Mouse (Mus musculus) left cerebral cortex, adult 18-20 months (tissue): ENCODE data around the gene Neurl4. TPM values are rescaled to one million over a fixed set of nuclear protein-coding genes. Genes with fewer than 3 reads are reported as not detected.
"Not testable (repeated sequence)": the region's sequence is repeated elsewhere in the genome, so short reads cannot be mapped to it uniquely, and the experiment has no call there.

Experiments used
- DNase-seq, 2 experiments: peaks; one replicate each; pipeline ENCODE4 v3.0.0; 2021 to 2022; ENCODE audit warnings: low spot score in 2 of 2, mixed read lengths in 1 of 2
- microRNA-seq, 2 experiments: library from miRNA; unstranded; fragments of <30 nt; microRNA quantifications; one replicate each; pipeline ENCODE4 v1.2.0; 2021
- total RNA-seq, 2 experiments: library from RNA; stranded (reverse); gene quantifications; 2 replicates each; pipeline ENCODE4 v1.2.3; 2021

The Neurl4 gene
- total RNA-seq, 2 experiments from 2014 or later = 116 to 118 TPM

DNA sequence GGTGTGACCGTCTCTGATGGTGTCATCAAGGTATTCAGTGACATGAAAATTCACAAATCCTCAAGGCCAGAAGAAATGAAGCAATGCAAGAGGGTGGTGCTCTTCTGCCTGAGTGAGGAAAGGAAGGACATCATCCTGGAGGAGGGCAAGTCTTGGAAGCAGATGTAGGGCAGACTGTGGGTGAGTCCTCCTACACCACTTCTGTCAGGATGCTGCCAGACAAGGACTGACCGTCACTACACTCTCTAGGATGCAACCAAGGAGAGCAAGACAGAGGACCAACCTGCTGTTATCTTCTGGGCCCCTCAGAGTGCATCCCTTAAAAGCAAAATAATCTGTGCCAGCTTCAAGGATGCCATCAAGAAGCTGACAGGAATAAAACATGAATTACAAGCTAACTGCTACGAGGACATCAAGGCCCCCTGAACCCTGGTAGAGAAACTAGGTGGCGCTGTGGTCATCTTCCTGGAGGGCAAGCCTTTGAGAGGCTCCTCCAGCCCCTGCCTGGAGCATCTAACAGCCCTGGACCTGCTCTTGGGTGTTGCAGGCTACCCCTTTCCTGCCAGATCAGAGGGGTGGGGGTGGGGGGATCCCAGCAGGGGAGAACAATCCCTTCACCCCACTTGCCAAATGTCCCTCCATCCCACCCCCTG is 50.1 kb downstream of the Neurl4 start:
- no peak for DNase-seq

DNA sequence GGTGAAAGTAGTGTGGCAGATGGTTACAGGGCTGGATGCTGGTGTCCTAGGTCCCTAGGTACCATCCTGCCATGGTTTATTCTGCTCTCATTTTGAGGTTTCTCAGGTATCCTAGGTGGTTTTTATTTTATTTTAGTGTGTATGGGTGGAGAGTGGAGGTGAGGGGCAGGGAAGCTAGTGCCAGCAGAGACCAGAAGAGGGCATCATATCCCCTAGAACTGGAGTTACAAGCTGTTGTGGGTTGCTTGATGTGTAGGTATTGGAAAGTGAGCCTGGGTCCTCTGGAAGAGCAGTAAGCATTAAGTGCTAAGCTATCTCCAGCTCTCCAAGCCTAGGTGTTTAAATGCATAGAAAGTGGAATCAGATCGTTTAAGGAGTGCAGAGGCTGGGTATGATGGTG is 51.4 kb downstream of the Neurl4 start:
- no peak for DNase-seq

- no peak for DNase-seq
These were observed 52.5 kb downstream of the Neurl4 start for GRCm38 (mm10) chr11:69953267-69953915.

GRCm38 (mm10) chr11:69955618-69956017 is 54.7 kb downstream of the Neurl4 start:
- not testable (repeated sequence) for DNase-seq

DNA sequence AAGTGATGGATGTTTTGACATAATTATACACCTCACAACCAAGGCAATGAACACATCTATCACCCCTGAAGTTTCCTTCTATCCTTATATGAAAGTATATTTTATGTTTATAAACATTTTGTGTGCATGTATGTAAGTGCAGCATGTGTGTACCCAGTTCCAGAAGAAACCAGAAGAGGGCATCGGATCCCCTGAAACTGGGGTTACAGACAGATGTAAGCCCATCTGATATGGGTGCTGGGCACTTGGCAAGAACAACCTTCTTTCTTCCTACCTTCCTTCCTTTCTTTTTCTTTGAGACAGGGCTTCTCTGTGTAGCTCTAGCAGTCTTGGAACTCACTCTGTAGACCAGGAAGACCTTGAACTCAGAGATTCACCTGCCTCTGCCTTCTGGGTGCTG is 55.3 kb downstream of the Neurl4 start:
- no peak for DNase-seq

DNA sequence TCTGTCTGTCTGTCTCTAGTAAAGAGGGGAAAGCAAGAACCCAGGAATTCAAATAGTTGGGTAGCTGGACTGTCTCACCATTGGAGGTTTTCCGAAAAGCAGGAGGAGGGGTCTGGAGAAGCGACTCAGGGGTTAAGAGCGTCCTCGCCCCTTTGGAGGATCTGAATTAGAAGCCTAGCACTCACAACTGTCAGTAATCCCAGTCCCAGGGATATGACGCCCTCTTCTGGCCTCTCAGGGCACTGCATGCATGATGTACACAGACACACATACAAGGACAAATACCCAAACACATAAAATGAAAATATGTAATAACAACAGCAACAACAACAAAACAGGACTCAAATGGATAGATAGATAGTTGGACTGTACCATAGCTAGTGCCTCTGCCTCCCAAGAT is 59.7 kb downstream of the Neurl4 start:
- DNase-seq = no peak

- DNase-seq = no peak
These were observed 61.0 kb downstream of the Neurl4 start for GRCm38 (mm10) chr11:69961841-69962240.

Small RNAs within 50 kb of the gene (microRNA-seq; reads per million reads assigned to microRNA genes)
- 0 reads per million in 2 experiments for gene Mir6924

Other genes with a start within 250 kb of the Neurl4 start
- not detected for gene Sox15, start 245.8 kb upstream of the Neurl4 start, total RNA-seq
- 10 to 100 TPM; 47.5 to 58.2 TPM for gene Mpdu1, start 238.4 kb upstream of the Neurl4 start, total RNA-seq
- 10 to 100 TPM; 15.1 to 15.5 TPM for gene Cd68, start 234.9 kb upstream of the Neurl4 start, total RNA-seq
- gene Eif4a1, start 228.6 kb upstream of the Neurl4 start, total RNA-seq = 100 to 1,000 TPM; 289 to 295 TPM
- gene Senp3, start 219.0 kb upstream of the Neurl4 start, total RNA-seq = 10 to 100 TPM; 91.4 to 98.7 TPM
- 1 to 10 TPM; 1.6 to 2.9 TPM for gene Tnfsf13, start 215.3 kb upstream of the Neurl4 start, total RNA-seq
- gene Tnfsf12, start 205.2 kb upstream of the Neurl4 start, total RNA-seq = 10 to 100 TPM; 11.5 to 12.1 TPM
- 1 to 10 TPM; 1.7 to 4.1 TPM for gene Tnfsfm13, start 205.0 kb upstream of the Neurl4 start, total RNA-seq
- 10 to 100 TPM; 44.2 to 46.2 TPM for gene Polr2a, start 142.4 kb upstream of the Neurl4 start, total RNA-seq
- gene Slc35g3, start 139.1 kb upstream of the Neurl4 start, total RNA-seq = not detected
- gene Zbtb4, start 135.2 kb upstream of the Neurl4 start, total RNA-seq = 100 to 1,000 TPM; 146 to 156 TPM
- gene Chrnb1, start 105.1 kb upstream of the Neurl4 start, total RNA-seq = 1 to 10 TPM; 1.2 TPM
- gene Fgf11, start 99.2 kb upstream of the Neurl4 start, total RNA-seq = 10 to 100 TPM; 17.1 to 18.5 TPM
- gene Tmem102, start 95.4 kb upstream of the Neurl4 start, total RNA-seq = under 1 TPM in 1 of 2 experiments, not detected in 1; 0.26 TPM
- not detected for gene Gm39566, start 85.8 kb upstream of the Neurl4 start, total RNA-seq
- gene Spem2, start 82.6 kb upstream of the Neurl4 start, total RNA-seq = not detected
- not detected for gene Spem1, start 78.9 kb upstream of the Neurl4 start, total RNA-seq
- gene Nlgn2, start 63.3 kb upstream of the Neurl4 start, total RNA-seq = 100 to 1,000 TPM; 215 to 224 TPM
- gene Tmem256, start 62.6 kb upstream of the Neurl4 start, total RNA-seq = 100 to 1,000 TPM; 120 to 143 TPM
- 10 to 100 TPM; 15.6 to 17.7 TPM for gene Plscr3, start 54.7 kb upstream of the Neurl4 start, total RNA-seq
- under 1 TPM in 1 of 2 experiments, not detected in 1; 0.14 TPM for gene Tnk1, start 42.3 kb upstream of the Neurl4 start, total RNA-seq
- not detected for gene Tmem95, start 23.1 kb upstream of the Neurl4 start, total RNA-seq
- gene Kctd11, start 19.7 kb upstream of the Neurl4 start, total RNA-seq = 1 to 10 TPM; 1.2 to 1.4 TPM
- gene Acap1, start 5.5 kb upstream of the Neurl4 start, total RNA-seq = under 1 TPM in 1 of 2 experiments, not detected in 1; 0.14 TPM
- under 1 TPM; 0.35 to 0.72 TPM for gene 2810408A11Rik, start 85 bp upstream of the Neurl4 start, total RNA-seq
- gene Gps2, start 12.8 kb downstream of the Neurl4 start, total RNA-seq = 10 to 100 TPM; 33.0 to 33.4 TPM
- 100 to 1,000 TPM; 431 to 468 TPM for gene Eif5a, start 20.9 kb downstream of the Neurl4 start, total RNA-seq
- 1 to 10 TPM; 4.6 to 6.5 TPM for gene Ybx2, start 34.7 kb downstream of the Neurl4 start, total RNA-seq
- gene Slc2a4, start 47.1 kb downstream of the Neurl4 start, total RNA-seq = 1 to 10 TPM; 4.9 to 6.4 TPM
- not detected for gene Cldn7, start 63.7 kb downstream of the Neurl4 start, total RNA-seq
- gene Ctdnep1, start 80.1 kb downstream of the Neurl4 start, total RNA-seq = 100 to 1,000 TPM; 111 to 121 TPM
- gene Elp5, start 81.4 kb downstream of the Neurl4 start, total RNA-seq = 10 to 100 TPM; 78.8 to 87.3 TPM
- 100 to 1,000 TPM; 231 to 236 TPM for gene Gabarap, start 90.1 kb downstream of the Neurl4 start, total RNA-seq
- gene Phf23, start 94.7 kb downstream of the Neurl4 start, total RNA-seq = 10 to 100 TPM; 52.6 to 53.8 TPM
- 10 to 100 TPM; 28.6 to 32.9 TPM for gene Dvl2, start 99.5 kb downstream of the Neurl4 start, total RNA-seq
- gene Acadvl, start 114.3 kb downstream of the Neurl4 start, total RNA-seq = 10 to 100 TPM; 55.6 to 57.9 TPM
- 100 to 1,000 TPM; 718 to 731 TPM for gene Dlg4, start 115.9 kb downstream of the Neurl4 start, total RNA-seq
- 1 to 10 TPM; 2.2 to 3.8 TPM for gene Asgr1, start 153.0 kb downstream of the Neurl4 start, total RNA-seq
- gene Asgr2, start 191.6 kb downstream of the Neurl4 start, total RNA-seq = not detected
- 1 to 10 TPM; 1.0 TPM for gene Mgl2, start 229.3 kb downstream of the Neurl4 start, total RNA-seq